Mouse (Mus musculus): ENCODE data around the gene Hnrnpab.
A peak's percentile ranks its signal among the peaks of the same experiment; 100 is the strongest.
"Not testable (repeated sequence)": the region's sequence is repeated elsewhere in the genome, so short reads cannot be mapped to it uniquely, and the experiment has no call there.

Hnrnpab gene

DNA sequence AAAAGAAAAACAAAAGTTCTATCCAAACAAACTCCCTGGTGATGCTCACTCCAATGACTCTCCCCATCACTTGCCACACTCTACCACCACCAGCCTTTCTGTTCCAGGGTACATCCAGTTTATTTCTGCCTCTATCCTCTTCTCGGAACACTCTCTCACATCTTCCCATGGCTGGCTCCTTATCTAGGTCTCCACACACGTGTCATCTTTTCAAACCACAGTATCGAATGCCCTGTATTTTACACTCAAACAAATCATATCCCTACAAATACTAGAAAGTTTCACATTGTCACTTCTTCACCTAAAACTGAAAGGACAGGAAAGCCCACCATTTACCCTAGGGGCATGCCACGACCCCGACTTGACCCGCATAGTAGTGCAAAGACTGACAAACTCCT, 28.5 kb upstream of the Hnrnpab start:
- no peak for DNase-seq (ENCODE audit: low read depth, low spot score)

DNA sequence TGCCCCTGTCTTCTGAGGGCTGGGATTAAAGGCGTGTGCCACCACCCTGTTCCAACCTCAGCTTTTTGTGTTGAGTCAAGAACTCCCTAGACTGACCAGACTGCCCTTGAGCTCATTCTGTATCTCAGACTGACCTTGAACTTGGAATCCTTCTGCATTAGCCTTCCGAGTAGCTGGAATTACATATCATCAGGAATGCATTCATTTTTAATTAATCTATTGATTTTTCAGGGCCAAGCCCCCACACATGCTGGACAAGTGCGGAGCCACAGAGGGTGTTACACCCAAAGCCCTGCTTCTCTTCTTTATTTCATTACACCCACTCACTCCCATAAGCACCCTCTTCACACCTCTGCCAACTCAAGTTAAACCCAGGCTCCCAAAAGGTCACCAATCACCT, 27.1 kb upstream of the Hnrnpab start:
- no peak for DNase-seq (ENCODE audit: low read depth, low spot score)

DNA sequence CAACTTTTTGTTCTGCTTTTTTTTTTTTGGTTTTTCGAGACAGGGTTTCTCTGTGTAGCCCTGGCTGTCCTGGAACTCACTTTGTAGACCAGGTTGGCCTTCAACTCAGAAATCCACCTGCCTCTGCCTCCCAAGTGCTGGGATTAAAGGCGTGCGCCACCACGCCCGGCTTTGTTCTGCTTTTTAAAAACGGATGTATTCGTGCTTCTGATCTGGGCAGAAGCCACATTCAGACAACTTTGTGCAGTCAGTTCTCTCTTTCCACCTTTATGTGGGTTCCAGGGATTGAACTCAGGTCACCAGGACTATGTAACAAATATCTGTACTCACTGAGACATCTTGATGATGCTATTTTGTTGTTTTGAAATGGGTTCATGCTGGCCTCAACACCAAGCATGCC, 26.6 kb upstream of the Hnrnpab start:
- DNase-seq (ENCODE audit: low read depth, low spot score), result not testable (repeated sequence)

DNA sequence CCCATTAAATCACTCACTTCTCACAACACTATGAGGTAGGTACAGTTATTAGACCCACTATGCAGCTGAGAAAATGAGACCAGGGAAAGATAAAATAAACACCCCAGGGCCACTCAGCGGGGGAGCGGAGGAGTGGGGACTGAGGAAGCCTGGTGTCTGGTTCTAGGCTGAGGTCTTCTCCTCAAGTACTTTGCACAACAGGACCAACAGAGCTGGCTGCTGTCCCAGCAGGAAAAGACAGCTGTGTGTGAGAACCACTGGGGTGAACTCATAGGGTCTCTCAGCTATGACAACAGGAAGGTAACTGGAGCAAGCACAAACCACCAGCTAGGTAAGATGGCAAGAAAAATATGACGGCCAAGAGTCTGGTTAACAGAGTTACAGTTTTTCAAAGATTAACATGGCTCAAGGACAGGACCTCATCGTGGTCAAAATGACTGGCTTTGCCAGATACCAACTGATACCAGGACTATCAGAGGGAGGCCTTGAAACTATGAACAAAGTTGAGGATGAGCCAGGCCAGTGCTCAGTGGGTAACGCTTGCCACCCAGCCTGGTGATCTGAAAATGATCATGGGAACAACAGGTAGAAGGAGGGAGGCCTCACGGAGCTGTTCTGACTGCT, 25.6 kb upstream of the Hnrnpab start:
- no peak for DNase-seq (ENCODE audit: low read depth, low spot score)

DNA sequence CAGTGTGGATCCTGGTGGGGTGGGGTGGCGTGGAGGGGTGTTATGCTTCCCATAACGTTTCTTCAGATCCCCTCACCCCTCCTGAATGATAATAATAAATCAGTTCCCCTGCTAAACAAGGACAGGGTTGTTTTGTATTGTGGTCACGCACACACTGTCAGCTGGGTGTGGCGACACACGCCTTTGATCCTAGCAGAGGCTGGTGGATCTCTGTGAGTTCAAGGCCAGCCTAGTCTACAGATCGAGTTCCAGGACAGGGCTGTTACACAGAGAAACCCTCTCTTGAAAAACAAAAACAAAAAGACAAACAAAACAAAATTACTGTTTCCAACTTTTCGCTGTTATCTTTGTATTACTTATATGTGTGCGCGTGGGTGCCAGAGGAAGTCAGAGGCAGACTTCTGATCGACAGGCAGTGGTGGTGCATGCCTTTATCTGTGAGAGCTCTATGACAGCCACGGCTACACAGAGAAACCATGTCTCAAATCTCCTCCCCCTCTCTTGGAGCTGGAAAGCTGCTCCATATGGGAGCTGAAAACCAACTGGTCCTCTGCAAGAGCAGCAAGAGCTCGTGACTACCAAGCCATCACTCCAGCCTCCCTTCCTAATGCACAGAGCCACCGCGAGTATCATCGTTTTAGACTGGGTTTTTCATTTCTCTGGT, 23.1 kb upstream of the Hnrnpab start:
- DNase-seq (ENCODE audit: low read depth, low spot score), result no peak

DNA sequence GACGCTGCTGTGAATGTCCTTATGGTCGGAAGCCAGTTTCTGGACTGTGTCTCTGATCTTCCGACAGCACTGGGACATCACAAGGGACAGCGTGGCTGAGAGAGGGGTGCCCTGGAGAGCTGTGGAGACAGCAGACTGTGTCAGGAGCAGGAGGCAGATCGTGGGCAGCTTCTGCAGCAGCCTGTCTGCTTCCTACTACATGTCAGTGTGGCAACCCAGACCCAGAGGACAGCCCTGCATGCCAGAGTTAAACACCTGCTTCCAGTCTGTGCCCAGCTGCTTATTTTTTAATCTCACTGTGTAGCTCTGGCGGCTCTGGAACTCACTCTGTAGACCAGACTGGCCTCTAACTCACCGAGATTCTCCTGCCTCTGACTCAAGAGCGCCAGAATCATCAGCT, 21.3 kb upstream of the Hnrnpab start:
- DNase-seq (ENCODE audit: low read depth, low spot score), result no peak

DNA sequence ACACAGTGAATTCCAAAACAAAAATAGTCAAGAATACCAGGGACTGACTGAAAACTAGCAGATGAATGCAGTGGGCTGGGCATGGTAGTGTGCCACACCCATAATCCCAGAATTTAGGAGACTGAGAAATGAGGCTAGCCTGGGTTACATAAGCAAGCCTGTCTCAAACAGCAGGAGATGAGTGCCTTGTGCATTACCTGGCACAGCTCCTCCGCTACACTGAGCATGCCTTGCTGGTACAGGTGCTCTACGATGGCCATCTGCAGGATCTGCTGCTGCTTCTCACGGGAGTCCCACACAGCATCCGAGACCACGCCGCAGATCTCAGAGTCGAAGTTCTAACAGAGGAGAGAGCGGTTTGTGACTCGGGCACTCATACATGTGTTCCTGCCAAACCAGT, 20.8 kb upstream of the Hnrnpab start:
- DNase-seq (ENCODE audit: low read depth, low spot score), result no peak

DNA sequence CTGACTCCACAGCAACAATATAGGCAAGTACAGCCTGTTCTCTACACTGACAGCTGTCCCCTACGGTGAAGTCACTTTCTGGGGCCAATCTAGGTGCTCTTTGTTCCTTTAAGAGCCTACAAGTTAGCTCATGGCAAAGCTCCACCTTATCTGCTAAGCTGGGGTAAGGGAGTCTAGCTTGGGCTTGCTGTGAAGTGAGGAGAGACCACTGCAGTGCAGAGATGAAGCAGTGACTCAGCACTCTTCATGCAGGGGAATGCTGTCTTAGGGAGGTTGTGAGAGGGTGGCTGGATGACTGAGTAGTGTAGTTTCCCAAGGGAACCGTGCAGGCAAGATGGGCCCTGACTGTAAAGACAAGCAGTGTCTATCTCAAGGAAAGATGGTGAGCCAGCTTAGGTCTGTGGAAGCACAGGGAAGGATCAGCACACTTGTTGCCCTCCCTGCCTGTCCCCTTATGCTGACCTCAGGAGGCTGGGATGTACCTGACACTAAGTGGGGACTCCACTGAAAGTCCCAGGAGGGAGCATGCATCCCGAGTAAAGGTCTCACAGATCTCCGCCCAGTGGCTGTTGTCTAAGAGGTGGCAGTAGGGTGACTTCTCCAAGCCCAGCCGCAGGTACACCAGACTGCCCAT, 18.7 kb upstream of the Hnrnpab start:
- DNase-seq (ENCODE audit: low read depth, low spot score), result no peak

DNA sequence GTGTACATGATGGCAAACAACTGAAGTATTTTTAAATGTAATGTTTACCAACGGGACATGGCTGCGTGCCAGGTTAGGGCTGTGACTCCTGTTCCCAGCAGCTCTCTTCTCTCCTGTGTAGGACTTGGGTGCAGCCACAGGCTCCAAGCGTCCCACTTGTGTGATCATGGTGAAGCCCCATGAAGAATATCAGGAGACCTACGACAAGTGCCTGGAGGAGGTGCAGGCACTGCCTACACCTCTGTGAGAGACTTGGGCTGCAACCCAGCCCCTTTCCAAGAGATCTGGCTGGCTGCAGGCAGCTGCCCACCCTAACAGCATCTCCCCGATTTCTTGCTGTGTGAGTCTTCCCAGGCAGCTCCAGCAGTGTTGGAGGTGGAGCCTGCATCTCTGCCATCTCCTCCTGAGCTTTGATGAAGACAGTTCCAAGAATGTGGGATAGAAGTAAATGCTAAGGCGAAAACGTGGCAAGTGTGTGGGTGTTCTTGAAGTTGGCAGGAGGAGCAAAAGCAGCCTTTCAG, 16.4 kb upstream of the Hnrnpab start:
- DNase-seq (ENCODE audit: low read depth, low spot score), result no peak

DNA sequence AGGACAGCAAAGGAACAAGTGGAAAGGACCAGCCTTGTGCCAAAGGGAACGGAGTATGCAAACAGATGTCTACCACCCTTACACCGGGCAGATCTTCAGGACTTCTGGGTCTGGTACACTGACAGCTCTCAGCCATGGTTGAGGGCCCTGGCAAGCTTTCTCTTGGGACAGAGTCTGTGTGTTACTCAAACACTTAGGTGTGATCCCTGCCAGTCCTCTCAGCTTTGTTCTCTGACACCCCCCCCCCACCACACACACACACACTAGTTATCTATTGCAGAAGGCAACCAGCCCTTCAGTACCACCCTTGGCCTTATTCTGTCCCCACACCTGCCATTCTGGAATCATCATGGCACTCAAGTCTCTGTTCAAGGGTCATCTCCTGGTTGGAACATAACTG, 15.1 kb upstream of the Hnrnpab start:
- no peak for DNase-seq (ENCODE audit: low read depth, low spot score)

DNA sequence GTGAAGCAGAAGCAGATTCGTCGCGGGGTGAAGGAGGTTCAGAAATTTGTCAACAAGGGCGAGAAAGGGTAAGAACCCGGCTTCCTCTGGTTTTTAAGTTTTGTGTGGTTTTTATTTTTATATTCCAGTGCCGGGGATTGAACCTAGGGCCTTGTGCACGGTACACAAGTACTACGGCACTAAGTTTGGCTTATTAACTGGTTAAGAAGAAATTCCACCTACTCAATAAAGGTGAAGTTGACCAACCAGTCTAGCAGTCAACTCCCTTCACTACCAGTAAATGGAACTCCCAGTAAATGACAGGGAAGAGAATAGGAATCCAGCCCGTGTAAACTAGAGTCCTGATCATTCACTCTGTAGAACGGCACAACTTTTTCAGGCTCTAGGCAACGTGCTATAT, 13.4 kb upstream of the Hnrnpab start:
- DNase-seq (ENCODE audit: low read depth, low spot score), result no peak

DNA sequence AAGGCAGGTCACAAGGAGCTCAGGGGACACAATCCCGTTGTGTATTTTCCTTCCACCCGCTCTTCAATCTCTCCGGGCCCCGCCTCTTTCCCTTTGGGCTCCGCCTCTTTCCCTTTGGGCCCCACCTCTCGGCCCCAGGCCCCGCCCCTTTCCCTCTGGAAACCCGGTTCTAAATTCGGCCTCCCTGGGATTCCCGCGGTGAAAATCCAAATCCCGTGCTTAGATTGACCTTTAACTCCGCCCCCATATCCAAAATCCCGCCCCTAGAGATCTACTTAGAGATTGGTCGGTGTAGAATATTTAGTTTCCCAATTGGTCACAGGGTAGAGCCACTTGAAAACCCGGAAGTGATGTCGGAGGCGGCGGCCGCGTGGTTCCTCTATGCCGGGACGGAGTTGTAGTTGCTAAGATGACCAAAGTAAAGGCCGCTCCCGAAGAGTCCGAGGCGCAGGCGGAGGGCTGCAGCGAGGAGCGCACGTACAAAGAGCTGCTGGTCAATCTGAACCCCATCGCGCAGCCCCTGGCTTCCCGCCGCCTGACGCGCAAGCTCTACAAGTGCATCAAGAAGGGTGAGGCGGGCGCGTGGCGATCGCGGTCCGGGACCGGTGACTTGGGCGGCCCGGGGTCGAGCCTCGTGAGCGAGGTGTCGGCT, 12.9 kb upstream of the Hnrnpab start, which contains the start of gene Nhp2:
Gene Nhp2, plus strand, starts transcription at position 327 of the 652 bp plus-strand sequence.
- DNase-seq (ENCODE audit: low read depth, low spot score), result peak; percentile 86

DNA sequence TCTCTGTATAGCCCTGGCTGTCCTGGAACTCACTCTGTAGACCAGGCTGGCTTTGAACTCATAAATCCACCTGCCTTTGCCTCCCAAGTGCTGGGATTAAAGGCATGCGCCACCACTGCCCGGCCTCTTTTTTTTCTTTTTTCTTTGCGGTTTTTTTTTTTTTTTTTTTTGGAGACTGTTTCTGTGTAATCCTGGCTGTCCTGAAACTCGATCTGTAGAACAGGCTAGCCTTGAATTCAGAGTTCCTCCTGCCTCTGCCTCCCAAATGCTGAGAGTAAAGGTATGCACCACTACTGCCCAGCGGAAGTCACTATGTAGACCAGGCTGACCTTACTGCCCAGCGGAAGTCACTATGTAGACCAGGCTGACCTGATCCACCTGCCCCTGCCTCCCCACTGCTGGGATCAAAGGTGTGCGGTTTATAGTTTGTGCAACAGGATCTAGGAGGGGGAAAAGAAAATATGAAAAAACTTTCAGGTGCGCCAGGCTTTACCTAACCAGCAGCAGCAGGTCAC, 12.3 kb upstream of the Hnrnpab start:
- DNase-seq (ENCODE audit: low read depth, low spot score), result no peak

DNA sequence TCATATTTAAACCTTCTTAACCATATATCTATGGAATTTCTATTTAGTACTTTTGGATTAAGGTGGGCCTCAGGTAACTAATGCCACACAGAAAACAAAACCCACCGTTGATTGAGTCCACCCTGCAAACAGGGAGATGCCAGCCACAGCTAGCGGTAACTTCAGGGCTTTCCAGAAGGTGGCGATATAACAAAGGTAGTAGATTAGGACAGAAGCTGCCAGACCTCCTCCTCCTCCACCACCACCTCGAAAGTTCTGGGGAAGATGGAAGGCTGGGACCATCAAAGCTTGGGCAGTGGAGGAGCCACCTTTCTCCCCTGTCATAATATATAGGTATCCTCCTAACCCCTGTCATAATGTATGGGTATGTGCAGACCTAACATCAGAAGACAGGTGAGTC, 11.0 kb upstream of the Hnrnpab start:
- DNase-seq (ENCODE audit: low read depth, low spot score), result no peak

DNA sequence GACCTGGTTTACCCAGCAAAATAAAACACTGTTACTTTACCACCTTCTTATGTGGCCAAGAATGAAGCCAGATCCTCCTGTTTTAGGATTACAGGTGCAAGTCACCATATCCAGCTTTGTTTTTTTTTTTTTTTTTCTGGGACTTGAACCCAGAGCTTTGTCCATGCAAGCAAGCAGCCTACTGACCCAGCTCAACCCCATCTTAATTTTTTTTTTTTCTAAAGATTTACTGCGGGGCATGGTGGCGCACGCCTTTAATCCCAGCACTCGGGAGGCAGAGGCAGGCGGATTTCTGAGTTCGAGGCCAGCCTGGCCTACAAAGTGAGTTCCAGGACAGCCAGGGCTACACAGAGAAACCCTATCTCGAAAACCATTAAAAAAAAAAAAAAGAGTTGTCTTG, 9.5 kb upstream of the Hnrnpab start:
- DNase-seq (ENCODE audit: low read depth, low spot score), result not testable (repeated sequence)

DNA sequence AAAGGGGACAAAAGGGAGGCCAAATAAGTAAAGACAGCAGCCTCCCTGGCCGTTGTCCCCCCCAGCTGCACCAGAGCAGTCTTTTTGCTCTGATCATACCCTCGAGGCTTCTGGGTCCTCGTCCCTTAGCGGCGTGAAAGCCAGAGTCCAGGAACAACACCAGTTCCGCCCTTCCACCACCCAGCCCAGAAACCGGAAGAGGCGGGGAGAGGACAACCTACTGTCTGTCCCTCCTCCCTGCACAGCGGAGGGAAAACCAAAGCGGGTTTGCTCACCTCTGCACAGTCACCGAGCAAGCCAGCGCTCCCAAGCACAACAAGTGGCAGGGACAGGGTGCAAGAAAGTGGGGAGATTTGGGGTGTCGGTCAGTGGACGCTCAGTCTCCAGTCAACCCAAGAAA, 9.0 kb upstream of the Hnrnpab start:
- peak; percentile 73 for DNase-seq (ENCODE audit: low read depth, low spot score)

DNA sequence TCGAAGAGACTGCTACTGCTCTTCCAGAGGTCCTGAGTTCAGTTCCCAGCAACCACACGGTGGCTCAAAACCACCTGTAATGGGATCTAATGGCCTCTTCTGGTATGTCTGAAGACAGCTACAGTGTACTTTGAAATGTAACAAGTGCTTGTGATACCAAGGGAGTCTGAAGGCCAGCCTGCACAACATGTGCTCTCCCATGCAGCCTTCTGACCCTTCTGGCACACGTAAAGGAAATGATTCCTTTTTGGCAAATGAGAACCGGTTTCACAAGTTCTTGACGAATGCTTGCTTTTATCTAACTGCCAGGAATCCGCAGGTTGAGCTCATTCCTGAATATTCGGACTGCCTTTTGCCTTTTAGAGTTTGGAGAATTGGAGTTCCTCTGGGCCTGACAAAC, 8.5 kb upstream of the Hnrnpab start:
- DNase-seq (ENCODE audit: low read depth, low spot score), result no peak

DNA sequence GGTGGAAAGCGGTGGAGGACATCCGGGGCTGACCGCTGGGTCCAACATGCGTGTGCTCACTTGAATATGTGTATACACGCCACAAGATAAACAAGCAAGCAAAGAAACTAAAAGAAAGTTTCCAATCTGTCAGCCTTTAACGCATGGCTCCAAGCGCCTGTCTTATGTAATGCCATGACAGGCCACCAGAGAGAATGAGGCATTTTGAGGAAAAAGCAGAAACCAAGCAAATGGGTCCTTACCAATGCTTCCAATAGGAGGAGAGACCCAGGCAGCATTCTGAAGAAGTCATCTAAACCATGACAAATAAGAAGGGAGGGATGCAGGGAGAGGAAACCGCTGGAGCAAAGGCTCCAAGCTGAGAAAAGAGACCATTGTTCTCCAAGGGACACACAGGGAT, 7.6 kb upstream of the Hnrnpab start:
- no peak for DNase-seq (ENCODE audit: low read depth, low spot score)

DNA sequence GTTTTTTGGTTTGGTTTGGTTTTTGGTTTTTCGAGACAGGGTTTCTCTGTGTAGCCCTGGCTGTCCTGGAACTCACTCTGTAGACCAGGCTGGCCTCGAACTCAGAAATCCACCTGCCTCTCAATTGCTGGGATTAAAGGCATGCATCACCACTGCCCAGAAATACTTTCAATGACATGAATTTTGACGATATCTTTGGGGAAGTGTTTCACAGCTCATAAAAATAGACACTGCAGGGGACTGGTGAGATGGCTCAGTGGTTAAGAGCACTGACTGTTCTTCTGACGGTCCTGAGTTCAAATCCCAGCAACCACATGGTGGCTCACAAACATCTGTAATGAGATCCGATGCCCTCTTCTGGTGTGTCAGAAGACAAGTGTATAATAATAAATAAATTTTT, 3.3 kb upstream of the Hnrnpab start:
- DNase-seq (ENCODE audit: low read depth, low spot score), result not testable (repeated sequence)

DNA sequence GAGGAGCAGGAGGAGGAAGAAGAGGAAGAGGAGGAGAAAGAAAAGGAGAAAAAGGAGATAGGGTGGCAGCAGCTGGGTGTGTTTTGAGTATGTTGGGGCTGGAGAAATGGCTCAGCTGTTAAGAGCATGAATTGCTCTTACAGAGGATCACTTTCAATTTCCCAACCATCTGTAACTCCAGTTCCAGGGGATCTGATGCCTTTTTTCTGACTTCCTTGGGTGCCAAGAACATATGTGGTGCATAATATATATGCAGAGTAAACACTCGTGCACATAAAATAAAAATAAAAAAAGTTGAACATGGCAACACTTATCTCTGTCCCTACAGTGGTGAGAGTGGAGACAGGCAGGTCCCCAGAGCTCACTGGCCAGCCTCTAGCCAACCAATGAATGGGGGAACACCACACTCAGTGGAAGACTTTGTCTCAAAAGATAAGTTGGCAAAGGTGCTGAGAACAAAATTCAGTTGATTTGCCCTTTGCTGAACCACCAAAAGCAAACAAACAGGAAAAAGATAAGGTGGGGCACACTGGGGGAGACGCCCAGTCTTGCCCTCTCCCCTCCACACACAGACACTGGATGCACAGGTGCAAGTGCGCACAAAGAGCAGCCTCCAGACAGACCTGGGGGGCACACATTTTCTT, 2.7 kb upstream of the Hnrnpab start:
- DNase-seq (ENCODE audit: low read depth, low spot score), result no peak

DNA sequence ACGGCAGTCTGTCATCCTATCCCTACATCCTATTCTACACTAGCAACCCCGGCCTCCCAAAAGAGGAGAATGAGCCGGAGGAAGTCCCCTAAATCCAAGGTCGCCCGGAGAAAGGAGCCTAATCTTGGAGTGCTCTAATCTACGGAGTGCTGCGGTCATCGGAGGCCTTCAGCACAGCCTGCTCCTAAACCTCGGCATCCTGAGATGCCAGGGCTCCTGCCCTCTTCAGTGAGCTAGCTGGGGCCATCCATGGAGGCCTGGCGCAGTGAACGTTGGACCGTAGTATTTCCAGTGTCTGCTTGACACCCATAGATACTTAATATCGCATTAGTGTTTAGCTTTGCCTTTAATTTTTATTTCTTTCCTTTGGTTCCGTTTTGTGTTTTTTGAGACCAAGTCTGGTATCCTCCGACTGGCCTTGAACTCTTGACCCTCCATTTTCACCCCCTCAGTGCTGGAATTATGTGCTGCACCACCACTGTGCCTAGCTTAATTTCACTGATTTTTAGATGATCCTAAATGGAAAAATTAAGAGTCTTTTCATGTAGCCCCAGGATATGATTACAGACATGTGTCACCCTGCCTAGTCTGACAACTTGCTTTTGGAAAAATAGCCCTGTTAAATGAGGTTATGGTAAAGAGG, 570 bp upstream of the Hnrnpab start:
- DNase-seq (ENCODE audit: low read depth, low spot score), result no peak

Measured in c-Kit-negative CD71-positive TER-119-positive erythroid progenitor cells, embryonic 14.5 days (primary cell).